Mouse (Mus musculus): ENCODE measurements around the gene Uba7.

- TF ChIP-seq MYOG (IDR thresholded peaks at IDR 0.05; ENCODE audit: control insufficient read depth, extremely low read depth, insufficient read length) (no peak), CTCF (IDR thresholded peaks at IDR 0.05; ENCODE audit: control insufficient read depth, insufficient read depth, insufficient read length) (no peak), FOSL1 (IDR thresholded peaks at IDR 0.05; ENCODE audit: insufficient read depth, low read length, poor library complexity, severe bottlenecking) (no peak), MYOD1 (IDR thresholded peaks at IDR 0.05; ENCODE audit: control insufficient read depth, insufficient read length, low read depth) (no peak), USF1 (IDR thresholded peaks at IDR 0.05; ENCODE audit: low read depth) (no peak), MAX (IDR thresholded peaks at IDR 0.05) (no peak), CEBPB (IDR thresholded peaks at IDR 0.05; ENCODE audit: low read depth) (no peak)
These were observed 7.9 kb upstream of the Uba7 start for GRCm38 (mm10) chr9:107967437-107967836.
